Mouse (Mus musculus) bone marrow, adult 2 months (tissue): Measurements from ENCODE around the gene Rpl4.

ENCODE experiments used
- CTCF ChIP-seq: fragments of 200-500 bp; IDR thresholded peaks from 2 replicates; pipeline ENCODE4 v1.5.1; 2011; ENCODE audit warnings: low read length, control low read depth; ENCODE audit not compliant: control insufficient read depth, insufficient read depth
- POLR2A ChIP-seq: fragments of 200-500 bp; IDR thresholded peaks from 2 replicates; pipeline ENCODE4 v1.6.1; 2011; ENCODE audit warnings: low read depth, mild to moderate bottlenecking, control low read depth, low read length, borderline replicate concordance; ENCODE audit not compliant: control insufficient read depth

GRCm38 (mm10) chr9:64131623-64132022, 41.6 kb upstream of the Rpl4 start:
- TF ChIP-seq CTCF (no peak), POLR2A (no peak)
